Mouse (Mus musculus) adrenal gland, postnatal 25 days (tissue): Measurements from ENCODE around the gene Gm45837. TPM values are rescaled to one million over a fixed set of nuclear protein-coding genes. Genes with fewer than 3 reads are reported as not detected.

ENCODE experiments used
- DNase-seq: peaks from one replicate; pipeline ENCODE4 v3.0.0; 2021; ENCODE audit warnings: mixed read lengths
- total RNA-seq: library from RNA; stranded (reverse); gene quantifications from 2 replicates; pipeline ENCODE4 v1.2.3, GENCODE M21; 2021

Gene Gm45837
- total RNA-seq, 1 experiment from 2014 or later = 4.2 TPM

DNA sequence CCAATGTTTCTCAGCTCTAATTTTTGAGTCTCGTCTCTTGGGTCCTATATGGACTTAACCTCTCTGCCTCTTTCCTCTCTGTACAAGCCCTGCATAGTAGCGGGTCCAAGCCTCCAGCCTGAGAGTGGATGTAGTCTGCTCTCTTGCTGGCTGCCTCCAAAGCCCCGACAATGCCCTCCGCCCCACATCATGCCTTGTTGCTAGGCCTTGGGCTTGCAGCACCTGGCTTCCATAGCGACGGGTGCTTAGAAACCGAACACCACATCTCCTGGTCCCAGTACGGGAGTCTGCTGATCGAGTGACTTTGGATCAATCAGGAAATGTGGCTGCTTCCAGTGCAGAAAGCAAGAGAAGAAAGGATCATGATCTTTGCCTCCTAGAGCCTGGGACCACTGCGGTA, 32.4 kb downstream of the Gm45837 start:
- DNase-seq = no peak

DNA sequence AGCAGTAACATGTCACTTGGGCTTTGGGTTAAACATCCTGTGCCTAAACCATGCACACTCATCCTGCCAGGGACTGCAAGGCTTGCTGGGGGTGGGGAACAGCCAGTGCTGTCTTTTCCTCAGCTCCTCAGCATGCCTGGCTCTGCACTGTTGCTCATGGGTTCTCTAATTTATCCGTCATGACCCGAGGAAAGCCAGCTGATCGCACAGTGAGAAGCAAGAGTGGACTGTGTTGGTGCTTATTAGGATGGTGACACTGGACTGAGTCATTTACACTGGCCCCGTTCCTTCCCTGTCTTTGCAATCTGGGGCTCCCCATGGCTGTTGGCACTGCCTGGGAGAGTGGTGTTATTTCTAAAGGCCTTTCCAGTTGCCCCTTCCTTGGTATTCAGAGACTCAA, 33.5 kb downstream of the Gm45837 start:
- no peak for DNase-seq

DNA sequence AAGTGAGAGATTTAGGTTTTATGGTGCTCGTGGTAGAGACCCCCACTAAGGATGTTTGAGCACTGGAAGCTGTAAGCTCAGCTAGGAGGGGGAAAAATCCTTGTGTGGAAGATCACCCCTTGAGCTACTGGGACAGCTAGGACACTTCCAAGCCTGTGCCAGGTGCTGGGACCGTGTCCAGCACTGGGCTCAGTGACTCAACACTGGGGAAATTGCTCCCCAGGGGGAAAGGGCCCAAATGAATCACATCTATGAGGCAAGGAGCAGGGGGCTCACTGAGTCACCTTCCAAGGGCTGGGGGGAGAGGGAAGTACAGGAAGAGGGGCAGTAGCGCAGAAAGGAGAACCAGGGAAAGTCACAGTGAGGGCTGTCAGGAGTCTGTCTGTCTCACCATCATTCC, 39.2 kb downstream of the Gm45837 start:
- peak; percentile 61 for DNase-seq

DNA sequence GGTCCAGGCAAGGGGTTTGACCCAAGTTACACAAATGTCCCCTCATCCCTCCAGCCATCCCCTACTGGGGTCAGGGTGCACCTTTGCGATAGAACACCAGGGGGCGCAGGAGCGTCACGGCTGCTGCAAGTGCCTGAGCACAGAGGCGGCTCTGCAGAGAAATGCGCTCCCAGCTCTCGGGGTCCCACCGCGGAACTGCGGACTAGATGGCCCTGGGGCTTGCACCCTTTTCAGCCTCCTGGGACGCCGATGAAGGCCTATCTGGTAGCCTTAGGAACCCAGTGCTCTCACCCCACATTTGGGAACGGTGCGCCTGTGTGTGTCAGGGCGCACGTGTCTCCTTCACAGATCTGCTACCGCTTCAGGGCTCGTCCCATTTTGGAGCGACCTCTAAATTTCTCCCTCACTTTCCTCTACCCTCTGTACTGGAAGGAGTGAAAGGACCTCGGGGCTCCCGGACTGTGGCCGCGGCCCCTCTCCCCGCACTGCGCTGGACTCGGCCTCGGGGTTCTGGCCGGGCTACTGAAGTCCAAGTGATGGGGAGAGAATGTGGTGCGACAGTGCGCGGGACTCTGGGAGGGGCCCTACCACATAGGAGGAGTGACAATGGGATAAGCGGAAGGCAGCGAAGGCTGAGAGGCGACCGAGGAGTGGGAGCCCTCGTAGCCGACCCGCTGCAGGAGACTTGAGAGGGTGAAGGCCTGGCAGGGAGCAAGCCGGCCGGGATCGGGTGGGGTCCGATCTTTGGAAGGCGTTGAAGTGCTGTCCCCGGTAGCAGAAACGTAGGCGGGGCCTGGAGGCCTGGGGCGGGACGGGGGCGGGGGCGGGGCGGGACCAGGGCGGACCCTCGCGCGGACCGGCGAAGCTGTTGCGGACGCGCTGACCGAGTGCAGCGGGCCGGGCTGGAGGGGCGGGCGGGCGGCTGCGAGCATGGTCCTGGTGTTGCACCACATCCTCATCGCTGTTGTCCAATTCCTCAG, 40.0 kb downstream of the Gm45837 start:
- DNase-seq = peak; percentile 93

DNA sequence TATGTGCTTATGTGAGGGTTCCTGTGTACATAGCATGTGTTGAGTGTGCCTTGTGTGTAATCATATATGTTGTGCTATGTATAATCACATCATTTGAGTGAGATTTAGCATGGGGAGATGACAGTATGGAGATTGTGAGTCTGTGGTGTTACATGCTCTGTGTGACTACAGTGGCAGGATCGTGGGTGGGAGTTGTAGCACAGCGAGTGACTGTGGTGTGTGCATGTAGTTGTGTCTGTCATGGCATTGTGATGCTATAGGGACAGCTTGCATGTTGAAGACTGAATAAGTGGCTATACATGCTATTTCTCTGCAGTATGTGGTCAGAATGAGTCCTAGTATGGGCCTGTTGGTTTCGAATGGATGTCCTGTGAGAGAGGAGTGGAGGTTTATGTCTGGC, 42.0 kb downstream of the Gm45837 start:
- no peak for DNase-seq

DNA sequence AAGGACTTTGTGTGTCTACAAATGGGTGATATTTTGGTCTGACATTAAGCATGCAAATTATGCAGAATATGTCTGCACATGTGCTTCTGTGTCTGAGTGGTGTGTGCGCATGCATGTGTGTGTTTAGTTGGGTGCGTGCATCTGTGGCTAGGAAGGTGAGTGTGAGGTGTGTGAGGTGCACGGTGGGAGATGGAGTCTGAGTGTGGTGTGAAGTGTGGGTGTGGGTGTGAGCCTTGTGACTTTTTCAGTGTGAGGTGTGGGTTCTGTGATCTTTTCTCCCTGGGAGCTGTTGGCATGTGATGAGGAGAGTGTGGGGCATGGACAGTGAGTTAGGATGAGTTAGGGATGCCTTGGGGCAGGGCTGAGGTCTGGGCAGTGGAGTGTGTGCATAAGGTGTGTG, 42.6 kb downstream of the Gm45837 start:
- DNase-seq = no peak

DNA sequence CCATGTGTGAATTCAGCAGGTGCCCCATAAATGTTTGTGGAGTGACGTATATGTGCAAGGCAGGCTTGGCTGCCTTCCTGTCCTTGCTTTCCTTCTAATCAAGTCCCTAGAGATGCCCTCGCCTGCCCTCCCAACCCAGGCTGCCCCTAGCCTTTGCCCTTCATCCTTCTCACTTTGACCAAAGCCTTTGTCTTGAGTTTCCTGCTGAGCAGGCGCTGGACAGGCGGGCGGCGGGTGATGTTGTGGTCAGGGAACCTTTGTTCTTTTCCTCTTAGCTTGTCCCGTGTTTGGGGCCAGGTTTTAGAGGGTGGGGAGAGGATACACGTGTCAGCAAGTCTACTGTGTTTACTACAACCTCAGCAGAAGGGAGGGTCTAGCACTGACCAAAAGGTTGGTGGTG, 43.0 kb downstream of the Gm45837 start:
- peak; percentile 39 for DNase-seq

DNA sequence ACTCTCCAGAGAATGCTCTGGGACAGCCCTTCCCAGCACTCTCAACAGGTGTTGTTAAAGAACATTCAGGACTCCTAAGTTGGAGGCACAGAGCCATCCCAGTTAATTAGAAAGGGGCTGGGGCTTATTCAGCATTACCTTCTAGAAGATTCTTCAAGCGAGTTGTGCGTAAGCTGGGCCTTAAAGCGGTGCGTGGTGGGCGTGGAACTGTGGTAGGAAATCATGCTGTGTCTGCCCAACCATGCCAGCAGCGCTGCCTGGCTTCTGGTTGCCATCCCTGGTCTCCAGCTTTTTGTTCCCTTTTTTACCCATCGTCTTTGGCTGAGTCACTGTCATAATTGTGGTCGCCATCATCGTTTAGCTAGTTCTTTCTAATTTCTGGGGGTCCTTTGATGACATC, 43.8 kb downstream of the Gm45837 start:
- no peak for DNase-seq

DNA sequence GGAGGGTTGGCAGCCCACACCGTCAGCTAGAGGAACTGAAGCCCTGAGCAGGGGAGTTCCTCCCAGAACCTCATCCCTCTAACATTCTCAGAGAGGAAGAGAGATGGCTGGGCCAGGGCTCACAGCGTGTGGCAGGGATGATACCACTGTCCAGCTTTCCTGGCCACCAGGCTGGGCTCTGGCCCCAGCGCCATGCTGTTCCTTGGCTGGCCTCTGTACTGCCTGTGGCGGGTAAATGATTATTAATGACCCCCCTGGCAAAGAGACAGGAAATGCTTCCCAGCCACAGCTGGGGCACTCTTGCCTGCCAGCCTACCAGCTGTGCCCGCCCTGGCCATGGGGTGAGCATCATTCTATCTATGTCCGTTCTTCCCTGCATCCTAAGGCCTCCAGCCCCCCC, 44.5 kb downstream of the Gm45837 start:
- no peak for DNase-seq

DNA sequence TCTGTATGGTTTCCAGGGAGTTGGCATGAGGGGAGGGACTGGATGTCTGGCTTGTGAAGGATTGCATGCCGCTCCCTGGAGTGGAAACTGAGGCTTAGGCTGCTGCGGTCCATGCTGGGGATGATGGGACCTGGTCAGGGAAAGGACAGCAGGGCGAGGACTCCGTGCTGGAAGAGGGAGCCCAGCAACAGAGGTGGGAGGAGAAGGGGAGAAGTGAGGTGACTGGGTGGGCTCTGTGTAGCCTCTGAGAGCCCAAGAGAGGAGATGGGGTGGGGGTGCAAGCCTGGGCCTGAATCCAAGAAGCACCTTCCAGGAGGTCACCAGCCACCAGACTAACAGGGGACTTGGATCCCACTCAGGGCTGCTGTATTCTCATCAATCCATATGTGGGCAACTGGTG, 45.6 kb downstream of the Gm45837 start:
- no peak for DNase-seq

DNA sequence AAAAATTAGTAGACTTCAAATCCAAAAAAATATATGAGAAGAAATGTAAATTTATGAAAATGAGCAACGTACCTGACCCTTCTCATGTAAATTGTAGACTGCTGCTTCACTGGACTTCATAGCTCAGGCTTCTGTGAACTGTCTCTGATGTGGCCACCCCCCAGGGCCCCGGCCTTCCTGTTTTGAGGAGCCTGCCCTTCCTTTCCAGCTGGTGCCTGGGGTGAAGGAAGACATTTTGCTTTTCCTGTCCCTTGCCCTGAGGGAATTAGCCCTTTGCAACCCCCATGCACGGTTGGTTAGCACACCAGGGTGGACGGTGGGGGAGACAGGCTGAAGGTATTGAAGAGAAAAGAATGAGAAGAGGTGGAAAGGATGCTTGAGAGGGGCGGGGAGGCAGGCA, 46.1 kb downstream of the Gm45837 start:
- no peak for DNase-seq

DNA sequence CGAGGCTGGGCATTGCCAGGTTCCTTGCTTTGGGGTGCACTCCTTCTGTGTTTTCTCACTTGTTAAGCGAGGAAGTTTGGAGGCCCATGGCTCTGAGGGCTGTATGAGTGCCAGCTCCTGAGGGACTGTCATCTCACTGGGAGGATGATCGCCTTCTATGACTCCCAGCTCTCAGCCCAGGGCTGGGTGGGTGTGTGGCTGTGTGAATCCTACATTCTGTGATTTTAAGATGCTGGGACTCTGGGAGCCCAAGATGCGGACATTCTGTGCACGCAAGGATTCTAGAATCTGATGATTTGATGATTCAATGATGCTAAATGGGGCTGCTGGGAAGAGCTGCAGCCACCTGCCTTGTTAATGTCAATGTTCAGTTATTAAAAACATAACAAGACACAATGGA, 46.6 kb downstream of the Gm45837 start:
- DNase-seq = no peak

DNA sequence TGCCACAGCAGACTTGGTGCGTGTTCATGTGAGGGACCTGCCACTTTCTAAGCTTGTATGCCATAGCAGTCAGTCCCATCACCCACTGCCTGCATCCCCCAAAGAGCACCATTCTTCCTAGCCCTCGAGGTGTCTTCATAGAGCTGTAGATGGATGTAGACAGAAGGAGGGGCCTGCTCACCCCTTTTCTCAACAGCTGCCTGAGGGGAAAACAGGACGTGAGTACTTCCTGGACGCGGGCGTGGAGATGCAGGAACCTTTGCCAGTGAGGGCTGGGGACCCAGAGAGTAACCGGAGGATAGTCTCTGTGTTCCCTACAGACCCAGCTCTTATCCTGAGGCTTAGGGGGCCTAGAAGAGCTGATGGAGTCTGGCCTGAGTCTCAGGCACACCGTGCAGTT, 47.1 kb downstream of the Gm45837 start:
- no peak for DNase-seq

DNA sequence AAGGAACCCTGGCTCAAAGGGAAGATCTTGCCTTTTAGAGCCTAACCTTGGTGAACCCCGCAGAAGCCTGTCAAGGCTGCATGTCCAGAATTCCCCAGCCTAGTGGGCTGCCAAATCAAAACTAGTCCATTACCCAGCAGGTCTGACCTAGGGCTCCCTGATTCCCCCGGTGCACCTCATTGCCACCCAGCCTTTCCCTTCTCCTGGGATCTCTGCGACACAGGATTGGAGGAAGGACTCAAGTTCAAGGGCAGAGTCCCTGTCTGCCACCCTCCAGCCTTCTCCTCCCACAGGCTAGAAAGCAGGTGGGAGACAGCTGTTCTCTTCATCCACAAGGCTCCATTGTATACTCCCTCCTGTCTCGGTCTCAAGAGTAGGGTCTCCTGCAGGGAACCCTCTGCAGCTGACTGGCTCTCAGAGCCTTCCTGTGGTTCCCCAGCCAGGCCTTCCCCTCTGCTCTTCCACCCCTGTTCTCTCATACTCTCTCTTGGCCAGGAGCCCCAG, 47.6 kb downstream of the Gm45837 start:
- DNase-seq = no peak

DNA sequence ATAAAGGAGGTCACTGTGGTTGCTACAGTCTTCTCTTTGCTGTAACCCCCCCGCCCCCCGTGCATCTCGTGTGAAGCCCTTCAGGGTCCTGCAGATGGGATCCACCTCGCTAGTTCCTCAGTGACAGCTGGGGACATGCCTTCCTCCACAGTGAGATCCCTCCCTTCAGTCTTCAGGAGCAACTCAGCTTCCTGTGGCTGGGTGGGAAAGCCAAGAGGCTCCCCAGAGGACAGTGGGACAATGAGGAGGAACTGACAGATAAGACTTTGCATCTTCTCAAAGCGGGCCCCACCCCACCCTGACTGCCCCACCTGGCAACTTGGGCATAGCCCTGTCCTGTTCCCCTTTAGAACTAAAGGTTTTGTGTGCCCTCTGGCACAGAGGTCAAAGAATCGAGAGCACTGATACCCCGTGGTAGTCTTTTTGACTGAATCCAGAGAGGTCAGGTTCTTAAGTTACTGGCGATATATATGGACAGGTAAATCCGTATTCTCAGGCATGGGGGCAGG, 48.7 kb downstream of the Gm45837 start:
- DNase-seq = no peak

DNA sequence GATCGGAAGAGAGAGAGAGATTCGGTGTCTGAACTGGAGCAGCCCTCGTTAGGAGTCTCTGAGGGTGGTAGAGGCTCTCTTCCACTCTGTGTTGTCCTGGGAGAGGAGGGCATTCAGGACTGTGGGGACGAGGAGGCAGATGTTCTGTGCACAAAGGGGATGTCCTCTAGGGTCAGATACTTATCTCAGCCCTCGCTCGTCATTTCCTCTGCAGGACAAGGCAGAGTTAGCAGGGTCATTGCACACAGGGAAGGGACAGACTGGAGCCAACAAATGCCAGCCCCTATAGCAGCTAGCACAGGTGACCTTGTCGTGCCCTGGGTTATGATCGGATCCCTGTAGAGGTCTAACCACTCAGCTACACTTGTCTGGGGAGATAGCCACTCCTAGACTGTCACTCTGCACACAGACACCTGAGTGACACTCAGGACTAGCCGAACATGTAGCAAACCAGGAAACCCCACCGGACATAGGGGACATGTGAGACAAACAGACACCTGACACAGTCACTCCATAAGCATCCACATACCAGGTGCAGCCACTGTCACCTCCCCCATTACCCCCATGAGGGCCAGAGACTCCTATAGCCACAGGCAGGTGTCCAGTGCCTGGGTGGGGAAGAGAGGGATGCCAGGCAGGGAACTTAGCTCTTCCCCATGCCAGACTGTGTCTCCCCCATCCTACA, 49.4 kb downstream of the Gm45837 start:
- no peak for DNase-seq

DNA sequence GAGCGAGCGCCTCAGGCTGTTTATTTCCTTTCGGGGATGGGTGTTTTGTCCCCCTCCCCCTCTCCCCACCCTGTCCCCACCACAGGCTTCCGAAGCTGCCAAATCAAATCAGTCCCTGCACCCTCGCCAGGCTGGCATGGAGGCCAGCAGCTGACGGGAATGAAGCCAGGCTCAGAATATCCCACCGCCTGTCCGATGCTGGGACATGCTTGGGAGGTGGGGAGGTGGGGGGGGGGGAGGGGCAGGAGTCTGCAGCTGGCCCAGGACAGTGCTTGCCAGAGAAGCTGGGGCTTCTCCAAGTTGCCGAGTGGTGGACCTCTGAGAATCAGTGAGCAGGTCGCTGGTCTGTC, 49.9 kb downstream of the Gm45837 start:
- no peak for DNase-seq

DNA sequence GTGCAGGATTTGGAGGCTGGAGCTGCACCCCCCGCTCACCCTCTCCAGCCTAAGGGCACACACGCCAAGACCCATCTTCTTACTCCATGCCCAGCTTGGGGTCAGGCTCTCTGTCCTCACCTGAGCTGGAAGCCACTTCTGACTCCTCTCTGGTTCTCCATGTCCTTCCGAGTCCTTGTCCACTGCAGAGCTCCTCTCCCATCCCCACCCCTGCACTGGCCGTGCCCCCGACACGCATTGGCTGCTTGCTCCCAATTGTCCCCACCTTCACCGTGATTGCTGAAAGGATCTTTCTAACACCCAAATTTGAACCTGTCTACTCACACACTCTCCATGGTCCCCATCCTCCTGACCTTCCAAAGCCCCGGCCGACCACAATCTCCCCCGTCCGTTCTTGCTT, 50.9 kb downstream of the Gm45837 start:
- DNase-seq = no peak

DNA sequence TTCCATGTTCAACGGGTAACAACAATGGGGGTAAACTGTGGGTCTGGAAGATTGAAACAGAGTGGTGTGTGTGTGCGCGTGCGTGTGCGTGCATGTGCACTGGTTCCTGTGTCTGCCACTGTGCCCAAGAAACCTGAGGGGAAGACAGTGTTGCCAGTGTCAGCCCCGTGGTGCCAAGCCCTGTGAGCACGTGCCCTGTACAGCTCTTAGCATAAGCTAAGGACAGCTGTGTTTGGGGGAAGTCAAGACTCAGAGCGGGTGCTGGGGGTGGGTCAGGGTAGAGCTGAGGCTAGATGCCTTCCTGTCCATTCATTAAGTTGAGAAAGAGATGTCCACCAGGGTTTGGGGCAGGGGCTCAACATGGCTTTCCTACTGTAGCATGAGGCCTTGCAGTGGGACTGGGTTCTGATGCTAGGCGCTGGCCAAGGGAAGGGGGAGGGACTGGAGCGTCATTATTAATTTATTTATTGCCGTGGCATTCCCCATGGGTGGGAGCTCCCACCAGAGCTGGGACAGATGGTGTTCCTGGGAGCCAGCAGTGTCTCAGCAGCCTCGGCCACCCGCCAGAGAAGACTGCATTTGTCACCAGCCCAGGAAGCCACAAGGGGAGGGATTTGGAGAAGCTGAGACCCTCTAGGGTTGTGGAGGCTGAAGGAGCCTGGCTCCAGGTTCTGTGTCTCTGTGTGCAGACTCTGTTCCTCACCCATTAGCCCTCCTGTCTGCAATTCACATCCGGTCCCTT, 51.8 kb downstream of the Gm45837 start:
- no peak for DNase-seq

DNA sequence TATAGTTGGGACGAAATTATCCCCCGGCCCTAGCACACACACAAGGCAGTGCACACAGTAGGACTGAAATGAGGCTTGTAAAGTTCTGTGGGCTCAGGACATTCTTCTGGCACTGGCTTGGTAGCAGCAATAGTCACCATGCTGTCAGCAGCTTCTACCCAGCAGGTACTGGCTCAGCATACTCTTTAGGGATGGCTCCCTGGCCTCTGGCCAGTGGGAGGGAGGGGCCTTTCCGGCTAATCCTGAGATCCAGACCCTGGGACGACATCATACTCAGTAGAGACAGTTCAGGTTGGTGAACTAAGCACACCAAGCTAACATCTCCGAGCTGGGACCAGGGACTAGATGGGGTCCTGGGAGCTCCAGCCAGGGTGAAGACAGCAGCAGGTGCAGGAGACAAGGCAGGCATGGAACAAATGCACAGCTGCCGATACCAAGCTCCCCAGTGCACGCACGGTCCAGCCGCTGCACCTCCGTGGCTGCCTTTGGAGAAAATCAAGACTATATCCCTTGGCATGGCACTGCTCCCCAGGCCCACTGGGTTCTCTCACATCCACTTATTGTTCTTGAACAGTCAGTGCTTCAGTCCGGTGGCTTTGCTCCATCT, 53.1 kb downstream of the Gm45837 start:
- DNase-seq = no peak

DNA sequence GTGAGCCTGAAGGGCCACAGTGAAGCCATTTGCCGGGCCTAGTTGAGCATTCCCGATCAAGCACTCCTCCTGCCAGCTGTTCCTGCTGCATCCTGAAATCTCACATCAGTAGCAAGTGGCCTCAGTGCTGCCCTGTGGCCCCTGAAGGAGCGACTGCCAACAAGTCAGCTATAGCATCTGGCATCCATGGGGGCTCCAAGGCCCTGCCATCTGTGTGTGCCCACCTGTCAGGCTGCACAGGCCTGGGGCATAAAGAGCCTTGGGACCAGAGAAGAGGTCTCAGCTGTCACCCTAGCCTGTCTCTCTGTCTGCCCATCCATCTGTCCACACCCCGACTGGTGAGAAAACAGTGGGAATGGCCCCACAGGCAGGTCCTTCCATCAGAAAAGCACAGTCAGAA, 54.2 kb downstream of the Gm45837 start:
- DNase-seq = no peak

DNA sequence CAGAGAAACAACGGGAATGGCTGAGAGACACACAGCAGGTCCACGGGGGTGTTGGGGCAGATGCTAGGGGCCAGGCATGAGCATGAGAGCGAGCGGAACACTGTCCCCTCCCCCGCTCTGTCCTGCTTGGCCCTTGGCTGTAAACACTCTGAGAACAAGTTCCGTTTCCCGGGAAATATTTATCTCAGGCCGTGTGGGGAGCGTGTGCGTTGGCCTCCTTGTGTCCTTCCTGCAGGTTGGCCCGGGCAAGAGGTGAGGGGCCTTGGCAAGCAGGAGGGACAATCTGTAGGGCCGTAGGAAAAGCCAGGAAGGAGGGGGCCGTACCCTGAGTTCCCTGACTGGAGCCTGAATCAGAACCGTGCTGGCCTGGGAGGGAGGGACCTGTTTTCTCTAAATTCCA, 54.7 kb downstream of the Gm45837 start:
- DNase-seq = no peak
